Mouse (Mus musculus) midbrain, embryonic 13.5 days (tissue): ENCODE results near the gene Igfbp4. TPM values are rescaled to one million over a fixed set of nuclear protein-coding genes. Genes with fewer than 3 reads are reported as not detected.
A peak's percentile ranks its signal among the peaks of the same experiment; 100 is the strongest.

Experiments used
- ATAC-seq: fragments of 200-750 bp; cut with Nextera tagmentation; 2 replicates; pipeline ENCODE4 v1.8.0; 2017; ENCODE audit warnings: mild to moderate bottlenecking, moderate TSS enrichment, moderate library complexity
- H3K27ac ChIP-seq: fragments of 300-500 bp; sonication (generic); 2 replicates; pipeline ENCODE4 v1.5.1; 2015; ENCODE audit warnings: inconsistent platforms, mild to moderate bottlenecking, moderate library complexity
- H3K27me3 ChIP-seq: fragments of 300-500 bp; sonication (generic); 2 replicates; pipeline ENCODE4 v1.6.1; 2015; ENCODE audit warnings: mild to moderate bottlenecking, inconsistent platforms
- H3K36me3 ChIP-seq: fragments of 300-500 bp; sonication (generic); 2 replicates; pipeline ENCODE4 v1.6.1; 2015; ENCODE audit warnings: mild to moderate bottlenecking, inconsistent platforms
- H3K4me1 ChIP-seq: fragments of 300-500 bp; sonication (generic); replicated peaks from 2 replicates; pipeline ENCODE4 v1.6.1; 2015; ENCODE audit warnings: inconsistent platforms
- H3K4me2 ChIP-seq: fragments of 300-500 bp; sonication (generic); replicated peaks from 2 replicates; pipeline ENCODE4 v1.6.1; 2015; ENCODE audit warnings: moderate library complexity, mild to moderate bottlenecking, inconsistent platforms
- H3K4me3 ChIP-seq: fragments of 300-500 bp; sonication (generic); replicated peaks from 2 replicates; pipeline ENCODE4 v1.5.1; 2015; ENCODE audit warnings: mild to moderate bottlenecking, inconsistent platforms
- H3K9ac ChIP-seq: fragments of 300-500 bp; sonication (generic); replicated peaks from 2 replicates; pipeline ENCODE4 v1.6.1; 2015; ENCODE audit warnings: mild to moderate bottlenecking, inconsistent platforms
- H3K9me3 ChIP-seq: fragments of 300-500 bp; sonication (generic); 2 replicates; pipeline ENCODE4 v1.6.1; 2016; ENCODE audit warnings: mild to moderate bottlenecking, inconsistent platforms
- WGBS: fragments of 180-500 bp; shearing (Covaris S2); methylation state at CpG from one replicate; pipeline ENCODE4 v1.1.7; 2015; 5-methylcytosine and 5-hydroxymethylcytosine counted together
- polyA plus RNA-seq: library from polyadenylated mRNA; unstranded; fragments of >200 nt; fragmentation: Nextera tagmentation; extraction: Ambion mirVana; gene quantifications from 2 replicates; pipeline ENCODE4 v1.2.1, GENCODE M21; 2015

The Igfbp4 gene
- polyA plus RNA-seq, result 120 and 125 TPM in 2 replicates

GRCm38 (mm10) chr11:99041051-99041729 lies at the start of gene Igfbp4:
Gene Igfbp4 (plus strand): TSS chr11:99041244.
- ATAC-seq, result peak; percentile 76
- Histone ChIP-seq H3K9me3 (no peaks in the 10 kb centered on the region), H3K36me3 (no peaks in the 10 kb centered on the region), H3K27ac (peak within 1 kb of the TSS; percentile 89), H3K9ac (peak within 1 kb of the TSS; percentile 85), H3K4me1 (peaks cover 25% of the 10 kb centered on the region), H3K27me3 (no peaks in the 10 kb centered on the region), H3K4me2 (peak within 1 kb of the TSS; percentile 98), H3K4me3 (peak within 1 kb of the TSS; percentile 60)
- WGBS, result under 1% methylated on average over 62 of the region's 63 CpGs

DNA sequence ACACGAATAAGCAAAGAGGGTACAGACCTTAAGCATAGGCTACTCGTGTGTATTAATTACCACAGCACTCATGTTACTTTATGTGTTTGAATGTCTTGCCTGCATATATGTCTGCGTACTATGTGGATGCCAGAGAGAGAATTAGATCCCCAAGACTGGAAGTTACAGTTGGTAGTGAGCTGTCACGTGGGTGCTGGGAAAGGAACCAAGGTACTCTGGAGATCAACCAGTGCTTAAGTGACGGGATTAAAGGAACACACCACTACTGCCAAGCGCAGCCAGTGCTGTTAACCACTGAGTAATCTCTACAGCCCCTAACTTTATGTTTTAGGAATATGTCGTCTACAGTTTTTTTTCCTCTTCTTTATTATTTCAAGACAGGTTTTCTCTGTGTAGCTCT lies 45.1 kb upstream of the Igfbp4 start:
- no peaks in the 10 kb centered on the region for H3K27me3 ChIP-seq
- H3K4me1 ChIP-seq, result no peaks in the 10 kb centered on the region
- H3K4me3 ChIP-seq, result no peak overlapping the region
- peaks cover 58% of the 10 kb centered on the region for H3K36me3 ChIP-seq
- no peak overlapping the region for H3K9ac ChIP-seq
- no peak overlapping the region for H3K4me2 ChIP-seq
- 94% methylated on average over 7 of the region's 7 CpGs for WGBS
- H3K9me3 ChIP-seq, result no peaks in the 10 kb centered on the region
- no peak for ATAC-seq
- no peak overlapping the region for H3K27ac ChIP-seq

- Histone ChIP-seq H3K9me3 (no peaks in the 10 kb centered on the region), H3K4me1 (no peaks in the 10 kb centered on the region), H3K4me3 (no peak overlapping the region), H3K4me2 (no peak overlapping the region), H3K27ac (no peak overlapping the region), H3K27me3 (no peaks in the 10 kb centered on the region), H3K36me3 (peaks cover 65% of the 10 kb centered on the region), H3K9ac (no peak overlapping the region)
- no peak for ATAC-seq
- WGBS, result 94% methylated on average over 4 of the region's 4 CpGs
Measured at GRCm38 (mm10) chr11:98997659-98998058, 43.4 kb upstream of the Igfbp4 start.

GRCm38 (mm10) chr11:98998776-98999175 lies 42.3 kb upstream of the Igfbp4 start:
- Histone ChIP-seq H3K9ac (no peak overlapping the region), H3K9me3 (no peaks in the 10 kb centered on the region), H3K27ac (no peak overlapping the region), H3K27me3 (no peaks in the 10 kb centered on the region), H3K36me3 (peaks cover 65% of the 10 kb centered on the region), H3K4me3 (no peak overlapping the region), H3K4me1 (no peaks in the 10 kb centered on the region), H3K4me2 (no peak overlapping the region)
- no peak for ATAC-seq

- no peaks in the 10 kb centered on the region for H3K9me3 ChIP-seq
- H3K27me3 ChIP-seq, result no peaks in the 10 kb centered on the region
- 90% methylated on average over 11 of the region's 11 CpGs for WGBS
- no peak overlapping the region for H3K4me2 ChIP-seq
- no peak overlapping the region for H3K9ac ChIP-seq
- ATAC-seq, result no peak
- H3K36me3 ChIP-seq, result peaks cover 64% of the 10 kb centered on the region
- no peaks in the 10 kb centered on the region for H3K4me1 ChIP-seq
- no peak overlapping the region for H3K27ac ChIP-seq
- H3K4me3 ChIP-seq, result no peak overlapping the region
Measured at GRCm38 (mm10) chr11:98999243-98999642, 41.8 kb upstream of the Igfbp4 start.

- Histone ChIP-seq H3K9me3 (no peaks in the 10 kb centered on the region), H3K4me1 (no peaks in the 10 kb centered on the region), H3K9ac (no peak overlapping the region), H3K4me3 (no peak overlapping the region), H3K27me3 (no peaks in the 10 kb centered on the region), H3K27ac (no peak overlapping the region), H3K36me3 (peaks cover 42% of the 10 kb centered on the region), H3K4me2 (no peak overlapping the region)
- WGBS, result 96% methylated on average over 9 of the region's 9 CpGs
- no peak for ATAC-seq
Measured at GRCm38 (mm10) chr11:99006788-99007187, 34.3 kb upstream of the Igfbp4 start.

DNA sequence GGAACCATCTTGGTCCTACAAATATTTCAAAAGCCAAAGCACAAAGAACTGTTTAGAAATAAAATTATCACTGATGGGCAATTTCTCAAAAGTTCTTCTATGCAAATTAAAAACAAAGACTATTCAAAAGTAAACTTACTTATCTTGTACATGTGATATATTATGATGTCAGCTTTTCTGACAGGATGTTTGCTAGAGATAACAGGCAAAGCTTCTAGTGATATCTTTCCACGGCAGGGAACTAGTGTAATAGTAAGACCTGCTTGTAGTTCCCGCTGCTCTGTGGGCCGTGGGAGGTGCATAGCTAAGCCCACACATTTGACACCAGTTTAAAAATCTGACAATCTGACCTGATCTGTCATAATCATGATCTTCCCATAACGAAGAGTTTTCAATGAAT lies 30.9 kb upstream of the Igfbp4 start:
- Histone ChIP-seq H3K9ac (no peak overlapping the region), H3K9me3 (no peaks in the 10 kb centered on the region), H3K27me3 (no peaks in the 10 kb centered on the region), H3K4me1 (no peaks in the 10 kb centered on the region), H3K4me3 (no peak overlapping the region), H3K27ac (no peak overlapping the region), H3K4me2 (no peak overlapping the region), H3K36me3 (peaks cover 26% of the 10 kb centered on the region)
- 87% methylated on average over 4 of the region's 4 CpGs for whole genome bisulfite sequencing
- no peak for ATAC-seq

DNA sequence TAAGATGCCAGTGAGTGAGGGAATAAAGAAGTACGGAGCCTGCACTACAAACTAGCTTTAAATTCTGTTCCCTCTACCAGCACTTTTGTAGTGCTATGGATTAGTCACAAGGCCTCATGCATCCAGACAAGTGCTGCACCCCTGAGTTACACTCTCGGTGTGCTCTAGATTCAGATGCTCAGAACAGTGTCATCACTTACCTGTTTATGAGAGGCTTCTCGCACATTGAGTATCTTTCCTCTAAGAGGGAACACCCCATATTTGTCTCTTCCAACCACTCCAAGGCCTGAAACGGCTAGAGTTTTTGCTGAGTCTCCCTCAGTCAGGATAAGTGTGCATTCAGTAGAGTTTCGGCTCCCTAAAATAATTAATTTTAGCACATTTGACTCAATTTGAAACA lies 30.3 kb upstream of the Igfbp4 start:
- H3K27me3 ChIP-seq, result no peaks in the 10 kb centered on the region
- no peak overlapping the region for H3K4me2 ChIP-seq
- no peak for ATAC-seq
- H3K4me3 ChIP-seq, result no peak overlapping the region
- H3K4me1 ChIP-seq, result no peaks in the 10 kb centered on the region
- H3K9ac ChIP-seq, result no peak overlapping the region
- WGBS, result 94% methylated on average over 5 of the region's 5 CpGs
- no peaks in the 10 kb centered on the region for H3K9me3 ChIP-seq
- peaks cover 28% of the 10 kb centered on the region for H3K36me3 ChIP-seq
- no peak overlapping the region for H3K27ac ChIP-seq

- no peak overlapping the region for H3K9ac ChIP-seq
- no peak for ATAC-seq
- WGBS, result 90% methylated on average over 1 of the region's 1 CpGs
Measured at GRCm38 (mm10) chr11:99013856-99014255, 27.2 kb upstream of the Igfbp4 start.

GRCm38 (mm10) chr11:99019844-99020243 lies 21.2 kb upstream of the Igfbp4 start:
- no peak for ATAC-seq
- no peak overlapping the region for H3K27ac ChIP-seq
- no peak overlapping the region for H3K4me2 ChIP-seq
- no peak overlapping the region for H3K9ac ChIP-seq
- H3K4me1 ChIP-seq, result peaks cover 24% of the 10 kb centered on the region
- no peaks in the 10 kb centered on the region for H3K9me3 ChIP-seq
- H3K4me3 ChIP-seq, result no peak overlapping the region
- no peaks in the 10 kb centered on the region for H3K27me3 ChIP-seq
- peaks cover 17% of the 10 kb centered on the region for H3K36me3 ChIP-seq
- WGBS, result 96% methylated on average over 6 of the region's 6 CpGs

More at GRCm38 (mm10) chr11:99013856-99014255, 27.2 kb upstream of the Igfbp4 start:
- H3K27me3 ChIP-seq, result no peaks in the 10 kb centered on the region
- peaks cover 31% of the 10 kb centered on the region for H3K36me3 ChIP-seq
- no peak overlapping the region for H3K4me3 ChIP-seq
- H3K9me3 ChIP-seq, result no peaks in the 10 kb centered on the region
- H3K4me2 ChIP-seq, result no peak overlapping the region
- no peaks in the 10 kb centered on the region for H3K4me1 ChIP-seq
- no peak overlapping the region for H3K27ac ChIP-seq

DNA sequence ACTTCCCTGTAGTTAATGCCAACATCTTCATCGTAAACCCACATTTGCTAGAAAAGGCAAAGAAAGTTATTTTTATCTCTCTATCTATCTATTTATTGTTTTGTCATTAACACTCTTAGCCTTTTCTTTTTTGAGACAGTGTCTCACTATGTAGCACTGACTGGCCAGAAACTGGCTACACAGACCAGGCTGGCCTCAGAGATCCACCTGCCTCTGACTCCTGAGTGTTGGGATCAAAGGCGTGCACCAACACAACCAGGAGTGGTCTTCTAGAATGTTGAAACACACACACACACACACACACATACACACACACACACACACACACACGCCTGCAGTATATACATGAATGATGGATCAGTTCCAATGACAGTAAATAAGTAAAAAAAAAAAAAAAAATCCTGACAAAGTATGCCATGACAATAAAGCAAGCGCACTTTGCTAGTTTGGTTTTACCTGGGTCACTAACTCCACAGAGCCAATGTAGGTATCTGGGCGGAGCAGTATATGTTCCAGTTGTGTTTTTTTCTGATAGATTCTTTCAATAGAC lies 18.6 kb upstream of the Igfbp4 start:
- no peak for ATAC-seq

GRCm38 (mm10) chr11:99023094-99023493 lies 17.9 kb upstream of the Igfbp4 start:
- peak overlapping the region; percentile 70 for H3K9ac ChIP-seq
- H3K4me2 ChIP-seq, result peak overlapping the region; percentile 73
- no peak overlapping the region for H3K27ac ChIP-seq
- 9% methylated on average over 4 of the region's 4 CpGs for WGBS
- no peak for ATAC-seq
- H3K27me3 ChIP-seq, result no peaks in the 10 kb centered on the region
- H3K9me3 ChIP-seq, result no peaks in the 10 kb centered on the region
- peak overlapping the region; percentile 62 for H3K4me3 ChIP-seq
- H3K4me1 ChIP-seq, result peaks cover 24% of the 10 kb centered on the region
- H3K36me3 ChIP-seq, result peaks cover 7% of the 10 kb centered on the region; the same call in 1 of the 2 replicates

More for the DNA sequence above, 18.6 kb upstream of the Igfbp4 start:
- peak overlapping the region; percentile 70; the same call in 1 of the 2 replicates for H3K9ac ChIP-seq
- no peaks in the 10 kb centered on the region for H3K27me3 ChIP-seq
- 84% methylated on average over 5 of the region's 5 CpGs for WGBS
- H3K9me3 ChIP-seq, result no peaks in the 10 kb centered on the region
- peak overlapping the region; percentile 73 for H3K4me2 ChIP-seq
- H3K36me3 ChIP-seq, result peaks cover 7% of the 10 kb centered on the region
- peaks cover 24% of the 10 kb centered on the region for H3K4me1 ChIP-seq
- H3K4me3 ChIP-seq, result peak overlapping the region; percentile 62
- H3K27ac ChIP-seq, result no peak overlapping the region
